8 mouse cellular contexts compared by ENCODE assay signal in the genomic region with DNA sequence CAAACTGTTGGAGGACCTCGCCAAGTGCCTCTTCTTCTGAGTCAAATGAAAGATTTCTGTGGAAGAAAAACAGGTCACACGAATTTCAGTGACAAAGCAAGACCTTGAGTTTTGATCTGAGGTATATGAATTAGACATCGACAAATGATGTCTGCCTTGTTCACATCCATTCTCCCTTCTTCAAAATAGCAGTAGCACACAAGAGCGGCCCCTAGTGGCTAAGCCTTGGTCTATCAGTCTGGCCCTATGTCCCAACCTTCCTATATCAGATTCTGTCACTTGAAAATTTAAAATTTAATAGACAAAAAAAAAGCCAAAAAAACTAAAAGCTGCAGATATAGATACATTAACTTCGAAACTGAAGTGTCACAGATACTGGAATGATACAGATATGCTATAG. TPM values are rescaled to one million over a fixed set of nuclear protein-coding genes. Genes with fewer than 3 reads are reported as not detected.
DNase-seq lines count a peak whose midpoint lies in the region; ATAC-seq lines count a peak whose summit lies in the region.

No protein-coding gene starts in this region.

- peaks cover 8% of the 10 kb centered on the region; the same call in 1 of the 2 replicates for H3K36me3 ChIP-seq in neural tube, embryonic 14.5 days (ENCODE audit: control insufficient read depth, insufficient read depth, low read length)

- H3K4me3 ChIP-seq in neural tube, embryonic 14.5 days (ENCODE audit: low read depth, low read length), result no peak overlapping the region

- WGBS in neural tube, embryonic 14.5 days, result 42% methylated on average over 5 of the region's 5 CpGs

- no peak overlapping the region for H3K9ac ChIP-seq in neural tube, embryonic 14.5 days (replicated peaks; ENCODE audit: low read depth, low read length)

- ATAC-seq in neural tube, embryonic 14.5 days (ENCODE audit: low read depth), result peak; percentile 79; the same call in 1 of the 2 replicates
- no peak for ATAC-seq in erythroid progenitor cell, adult 5-6 weeks (replicated peaks; ENCODE audit: low FRiP score, poor library complexity, severe bottlenecking)

- no peaks in the 10 kb centered on the region for H3K4me1 ChIP-seq in neural tube, embryonic 14.5 days (ENCODE audit: control insufficient read depth, insufficient read depth, low read length)

- intact Hi-C loops in heart, postnatal 10 days (cut with DNase I), result loop anchor here (2.0 to 5.0 kb wide), 4 partner anchors 56 to 611 kb away; no protein-coding TSS in a partner anchor
- intact Hi-C loops in left cerebral cortex, postnatal 36 days (cut with DNase I), result loop anchor here (5.0 to 10.0 kb wide), 4 partner anchors 109 to 611 kb away; partner anchors contain the start of gene Lrrc4

- no peaks in the 10 kb centered on the region for H3K27me3 ChIP-seq in neural tube, embryonic 14.5 days (ENCODE audit: control insufficient read depth, insufficient read depth, low read length)

- H3K4me2 ChIP-seq in neural tube, embryonic 14.5 days (ENCODE audit: low read depth, low read length), result no peak overlapping the region

- peak; percentile 45 for DNase-seq in ovary, postnatal 14 days (ENCODE audit: low spot score)
- no peak for DNase-seq in ovary, adult 18-20 months (ENCODE audit: low spot score)
- peak; percentile 58 for DNase-seq in R1 (ENCODE audit: low read depth, low spot score)
- DNase-seq in cerebellum, postnatal 36 days, result peak; percentile 75
- peak; percentile 65 to 83 for DNase-seq in heart, postnatal 10 days
- DNase-seq in left cerebral cortex, postnatal 36 days (ENCODE audit: low spot score in 2 of 2), result peak; percentile 50 to 54

- no peak overlapping the region for H3K27ac ChIP-seq in neural tube, embryonic 14.5 days (ENCODE audit: low read depth, low read length)

- no peaks in the 10 kb centered on the region for H3K9me3 ChIP-seq in neural tube, embryonic 14.5 days (ENCODE audit: control insufficient read depth, low read length)

RNA-seq across cellular contexts. Expression of gene Rbm28, which starts 21.2 kb away (rescaled TPM):
- 10 to 100 TPM; 21.0 to 22.5 TPM for total RNA-seq in heart, postnatal 10 days (2021)
- 10 to 100 TPM; 32.1 to 57.4 TPM for total RNA-seq in left cerebral cortex, postnatal 36 days (2021)
- polyA plus RNA-seq in neural tube, embryonic 14.5 days (2014; fragmentation: Nextera tagmentation; extraction: Ambion mirVana), result 44.5 and 55.4 TPM in 2 replicates
- 16.9 and 17.6 TPM in 2 replicates for total RNA-seq in erythroid progenitor cell, adult 5-6 weeks (2015; ENCODE audit: low replicate concordance)
- 12.3 and 12.9 TPM in 2 replicates for total RNA-seq in erythroid progenitor cell, adult 5-6 weeks (2017; ENCODE audit: low replicate concordance)

RNA-seq across cellular contexts. Expression of gene Prrt4, which starts 35.8 kb away (rescaled TPM):
- 1 to 10 TPM; 6.4 to 6.7 TPM for total RNA-seq in heart, postnatal 10 days (2021)
- total RNA-seq in left cerebral cortex, postnatal 36 days (2021), result 1 to 10 TPM; 2.9 to 3.1 TPM
- polyA plus RNA-seq in neural tube, embryonic 14.5 days (2014; fragmentation: Nextera tagmentation; extraction: Ambion mirVana), result 8.9 and 14.7 TPM in 2 replicates
- total RNA-seq in erythroid progenitor cell, adult 5-6 weeks (2015; ENCODE audit: low replicate concordance), result not detected in 2 replicates
- not detected in 2 replicates for total RNA-seq in erythroid progenitor cell, adult 5-6 weeks (2017; ENCODE audit: low replicate concordance)
